Mouse (Mus musculus): ENCODE measurements around the gene Kif9. TPM values are rescaled to one million over a fixed set of nuclear protein-coding genes. Genes with fewer than 3 reads are reported as not detected.

Gene Kif9
- polyA plus RNA-seq, 1 experiment from 2014 or later: 1.6 TPM

DNA sequence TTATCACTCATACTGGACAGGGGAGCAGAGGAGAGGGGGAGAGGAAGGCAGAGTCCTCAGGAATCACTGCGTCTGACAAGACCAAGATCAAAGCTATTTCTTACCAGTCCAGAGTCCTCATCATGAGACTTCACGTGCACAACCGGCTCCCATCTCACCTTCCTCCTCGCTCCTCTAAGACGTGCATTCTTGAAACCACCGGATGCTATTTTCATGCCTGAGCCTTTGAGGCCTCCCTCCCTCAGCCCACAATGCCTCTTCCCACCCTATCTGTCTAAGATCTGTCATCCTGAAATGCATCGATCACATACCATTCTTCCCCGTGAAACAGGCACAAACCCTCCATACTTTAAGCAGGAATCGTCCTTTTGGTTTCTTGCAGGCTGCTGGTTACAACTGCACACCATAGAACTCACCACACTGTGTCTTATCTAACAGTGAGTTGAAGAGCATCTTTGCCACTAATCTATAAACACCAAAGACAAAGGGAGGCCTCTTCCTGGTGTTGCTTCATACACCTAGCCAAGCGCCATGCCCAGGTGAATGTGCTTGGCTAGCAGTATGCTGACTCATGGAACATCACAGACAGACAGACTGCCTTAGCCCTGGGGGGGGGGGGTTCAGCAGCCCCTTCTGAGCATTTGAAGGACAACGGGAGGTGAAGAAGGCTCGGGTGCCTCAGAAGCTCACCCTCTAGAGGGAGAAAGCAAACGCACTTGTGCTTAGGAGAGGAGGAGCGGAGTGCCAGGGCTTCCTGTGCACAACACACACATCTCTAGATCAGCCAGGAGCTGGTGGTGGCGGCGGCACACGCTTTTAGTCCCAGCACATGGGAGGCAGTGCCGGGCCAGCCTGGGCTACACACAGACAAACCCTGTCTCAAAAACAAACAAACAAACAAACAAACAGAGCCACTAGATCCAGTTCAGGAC, 15.6 kb upstream of the Kif9 start:
- ATAC-seq (ENCODE audit: insufficient number of reproducible peaks, insufficient read depth, low FRiP score, low TSS enrichment, low read depth): no peak
- Histone ChIP-seq H3K9ac (replicated peaks) (no peak overlapping the region), H3K36me3 (peaks cover 7% of the 10 kb centered on the region; the same call in 1 of the 2 replicates), H3K9me3 (no peaks in the 10 kb centered on the region), H3K27me3 (no peaks in the 10 kb centered on the region), H3K4me2 (no peak overlapping the region), H3K4me3 (replicated peaks) (no peak overlapping the region), H3K27ac (no peak overlapping the region), H3K4me1 (replicated peaks) (no peaks in the 10 kb centered on the region)
- WGBS: 85% methylated on average over 18 of the region's 18 CpGs

DNA sequence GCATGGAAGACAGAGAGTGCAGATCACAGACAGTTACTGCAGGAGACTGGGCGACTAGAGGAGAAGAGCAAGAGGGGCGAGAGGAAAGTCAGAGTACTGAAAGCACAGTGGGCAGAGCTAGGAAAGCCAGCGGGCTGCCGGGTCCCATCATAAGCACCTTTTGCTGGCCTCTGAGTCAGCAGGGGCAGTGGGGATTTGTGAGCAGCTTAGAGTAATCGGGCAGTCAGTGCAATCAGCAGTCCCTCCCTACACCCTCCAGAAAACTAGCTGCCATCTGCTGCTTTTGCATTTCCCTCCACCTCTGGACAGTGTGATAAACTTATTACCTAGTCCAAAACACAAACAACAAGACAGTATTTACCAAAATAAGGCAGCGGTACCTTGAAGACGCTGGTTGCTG, 14.4 kb upstream of the Kif9 start:
- H3K9ac ChIP-seq (replicated peaks): no peak overlapping the region
- H3K36me3 ChIP-seq: peaks cover 9% of the 10 kb centered on the region; the same call in 1 of the 2 replicates
- no peak for ATAC-seq (ENCODE audit: insufficient number of reproducible peaks, insufficient read depth, low FRiP score, low TSS enrichment, low read depth)
- no peaks in the 10 kb centered on the region for H3K27me3 ChIP-seq
- no peaks in the 10 kb centered on the region for H3K9me3 ChIP-seq
- no peak overlapping the region for H3K27ac ChIP-seq
- no peak overlapping the region for H3K4me3 ChIP-seq (replicated peaks)
- WGBS: 70% methylated on average over 7 of the region's 7 CpGs
- H3K4me1 ChIP-seq (replicated peaks): no peaks in the 10 kb centered on the region
- no peak overlapping the region for H3K4me2 ChIP-seq

DNA sequence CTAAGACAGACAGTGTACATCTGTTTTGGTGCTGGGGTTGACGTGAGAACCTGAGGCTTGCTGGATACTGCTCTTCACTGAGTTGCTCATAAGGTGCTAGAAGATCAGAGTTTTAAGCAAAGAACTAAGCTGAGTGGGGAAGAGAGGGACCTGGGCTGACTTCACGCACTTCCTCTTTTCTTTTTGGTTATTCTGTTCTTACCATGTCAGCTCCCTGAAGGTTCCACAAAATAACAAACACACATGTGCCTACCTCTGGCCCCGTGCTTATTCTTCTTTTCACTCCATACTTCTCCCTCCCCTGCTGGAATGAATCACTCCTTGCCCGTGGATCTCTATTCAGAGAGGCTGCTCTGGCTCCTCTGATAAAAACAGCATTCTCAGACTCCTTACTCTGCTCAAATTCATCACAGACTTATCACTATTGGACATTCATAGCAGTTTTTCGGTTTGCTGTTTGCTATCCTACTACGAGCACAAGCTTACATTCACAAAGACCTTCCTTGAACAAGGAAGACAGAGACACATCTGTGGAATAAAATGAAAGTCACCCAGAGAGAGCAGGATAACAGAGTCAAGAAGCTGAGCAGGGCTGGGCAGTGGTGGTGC, 12.7 kb upstream of the Kif9 start:
- ATAC-seq (ENCODE audit: insufficient number of reproducible peaks, insufficient read depth, low FRiP score, low TSS enrichment, low read depth): no peak
- Histone ChIP-seq H3K27ac (no peak overlapping the region), H3K4me1 (replicated peaks) (no peaks in the 10 kb centered on the region), H3K4me2 (no peak overlapping the region), H3K9me3 (no peaks in the 10 kb centered on the region), H3K4me3 (replicated peaks) (no peak overlapping the region), H3K27me3 (no peaks in the 10 kb centered on the region), H3K36me3 (peaks cover 6% of the 10 kb centered on the region; the same call in 1 of the 2 replicates), H3K9ac (replicated peaks) (no peak overlapping the region)
- WGBS: 93% methylated on average over 6 of the region's 6 CpGs

DNA sequence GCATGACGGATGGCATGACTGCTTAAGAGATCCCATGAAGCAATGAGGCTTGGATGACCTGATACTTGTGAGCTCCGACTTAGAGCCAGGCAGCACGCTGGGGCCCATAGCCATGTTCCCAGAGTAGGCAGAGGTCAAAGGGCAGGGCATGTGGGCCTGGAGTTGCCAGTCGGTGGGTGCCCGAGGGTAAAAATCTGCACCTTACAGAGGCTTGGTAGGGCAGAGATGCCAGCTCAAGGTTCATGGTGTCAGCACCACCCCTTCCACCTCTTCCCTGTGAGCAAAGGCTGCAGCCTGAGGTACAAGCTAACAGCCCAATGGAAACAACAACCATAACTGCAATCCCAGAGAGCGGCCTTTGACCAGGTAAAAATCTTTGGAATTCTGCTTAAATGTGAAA, 11.4 kb upstream of the Kif9 start:
- no peak overlapping the region for H3K4me3 ChIP-seq (replicated peaks)
- H3K9ac ChIP-seq (replicated peaks): no peak overlapping the region
- no peak overlapping the region for H3K4me2 ChIP-seq
- no peaks in the 10 kb centered on the region for H3K27me3 ChIP-seq
- H3K27ac ChIP-seq: no peak overlapping the region
- 92% methylated on average over 6 of the region's 6 CpGs for WGBS
- no peaks in the 10 kb centered on the region for H3K4me1 ChIP-seq (replicated peaks)
- no peaks in the 10 kb centered on the region for H3K9me3 ChIP-seq
- ATAC-seq (ENCODE audit: insufficient number of reproducible peaks, insufficient read depth, low FRiP score, low TSS enrichment, low read depth): no peak
- H3K36me3 ChIP-seq: peaks cover 6% of the 10 kb centered on the region; the same call in 1 of the 2 replicates

DNA sequence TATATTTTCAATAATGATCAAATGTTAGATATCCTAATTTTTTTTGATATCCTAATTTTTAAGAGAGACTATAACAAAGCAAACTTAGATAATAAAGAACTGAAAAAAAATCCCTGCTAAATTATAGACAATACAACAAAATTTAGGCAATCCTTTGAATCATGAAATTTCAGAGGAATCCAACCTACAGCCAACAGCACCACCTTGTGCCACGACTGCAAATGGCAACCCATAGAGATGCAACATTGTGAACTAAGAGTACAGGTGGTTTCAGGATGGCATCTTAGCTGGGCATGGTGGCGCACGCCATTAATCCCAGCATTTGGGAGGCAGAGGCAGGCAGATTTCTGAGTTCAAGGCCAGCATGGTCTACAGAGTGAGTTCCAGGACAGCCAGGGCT, 10.6 kb upstream of the Kif9 start:
- 85% methylated on average over 3 of the region's 3 CpGs for WGBS
- Histone ChIP-seq H3K4me2 (no peak overlapping the region), H3K4me1 (replicated peaks) (no peaks in the 10 kb centered on the region), H3K27ac (no peak overlapping the region), H3K9me3 (no peaks in the 10 kb centered on the region), H3K36me3 (peaks cover 6% of the 10 kb centered on the region; the same call in 1 of the 2 replicates), H3K9ac (replicated peaks) (no peak overlapping the region), H3K27me3 (no peaks in the 10 kb centered on the region), H3K4me3 (replicated peaks) (no peak overlapping the region)
- ATAC-seq (ENCODE audit: insufficient number of reproducible peaks, insufficient read depth, low FRiP score, low TSS enrichment, low read depth): no peak

DNA sequence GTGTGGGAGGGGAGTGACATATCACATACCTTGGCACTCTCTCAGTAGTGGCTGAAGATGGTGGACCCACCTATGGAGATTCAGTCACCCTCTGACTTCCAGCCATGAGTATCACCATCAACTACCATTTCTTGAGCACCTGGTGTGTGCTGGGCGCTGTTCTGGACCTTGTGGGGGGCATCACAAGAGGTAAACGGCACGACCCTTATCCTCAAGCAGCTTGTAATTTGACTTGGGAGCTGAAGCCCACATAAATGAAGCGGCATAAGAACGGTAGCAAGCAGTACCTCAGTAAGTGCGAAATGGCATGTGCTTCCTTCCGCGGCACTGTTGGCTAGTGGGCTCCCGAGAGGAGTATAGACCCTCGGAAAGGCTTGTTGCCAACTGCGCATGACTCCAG, 1.2 kb downstream of the Kif9 start:
- peaks cover 13% of the 10 kb centered on the region for H3K4me1 ChIP-seq (replicated peaks)
- H3K36me3 ChIP-seq: no peaks in the 10 kb centered on the region
- 53% methylated on average over 11 of the region's 11 CpGs for WGBS
- H3K27ac ChIP-seq: no peak overlapping the region
- H3K27me3 ChIP-seq: peaks cover 23% of the 10 kb centered on the region
- no peak overlapping the region for H3K9ac ChIP-seq (replicated peaks)
- no peaks in the 10 kb centered on the region for H3K9me3 ChIP-seq
- 0 out of 2 replicates have a peak overlapping the region, but pooled peaks have one; percentile 70 for H3K4me3 ChIP-seq (replicated peaks)
- ATAC-seq (ENCODE audit: insufficient number of reproducible peaks, insufficient read depth, low FRiP score, low TSS enrichment, low read depth): no peak
- no peak overlapping the region; the same call in 1 of the 2 replicates for H3K4me2 ChIP-seq

DNA sequence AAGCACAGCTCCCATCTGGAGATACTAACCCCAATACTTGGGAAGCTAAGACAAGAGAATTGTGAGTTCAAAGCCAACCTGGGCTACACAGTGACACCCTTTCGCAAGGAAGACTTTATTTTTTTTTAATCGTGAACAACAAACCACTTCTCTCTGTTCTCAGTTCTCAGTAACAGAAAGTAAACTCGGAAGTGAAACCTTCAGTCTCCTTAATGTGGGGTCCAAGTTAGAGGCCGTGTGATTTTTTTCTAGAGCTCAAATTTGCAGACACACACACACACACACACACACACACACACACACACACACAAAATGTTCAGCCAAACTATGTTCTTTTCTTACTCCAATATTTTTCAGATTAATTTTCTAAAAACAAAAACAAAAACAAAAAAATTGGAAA, 1.9 kb downstream of the Kif9 start:
- Histone ChIP-seq H3K4me3 (replicated peaks) (no peak overlapping the region), H3K4me2 (no peak overlapping the region), H3K9me3 (no peaks in the 10 kb centered on the region), H3K9ac (replicated peaks) (no peak overlapping the region), H3K4me1 (replicated peaks) (peaks cover 13% of the 10 kb centered on the region), H3K27me3 (peaks cover 23% of the 10 kb centered on the region), H3K36me3 (no peaks in the 10 kb centered on the region), H3K27ac (no peak overlapping the region)
- WGBS: 85% methylated on average over 4 of the region's 4 CpGs
- ATAC-seq (ENCODE audit: insufficient number of reproducible peaks, insufficient read depth, low FRiP score, low TSS enrichment, low read depth): no peak

DNA sequence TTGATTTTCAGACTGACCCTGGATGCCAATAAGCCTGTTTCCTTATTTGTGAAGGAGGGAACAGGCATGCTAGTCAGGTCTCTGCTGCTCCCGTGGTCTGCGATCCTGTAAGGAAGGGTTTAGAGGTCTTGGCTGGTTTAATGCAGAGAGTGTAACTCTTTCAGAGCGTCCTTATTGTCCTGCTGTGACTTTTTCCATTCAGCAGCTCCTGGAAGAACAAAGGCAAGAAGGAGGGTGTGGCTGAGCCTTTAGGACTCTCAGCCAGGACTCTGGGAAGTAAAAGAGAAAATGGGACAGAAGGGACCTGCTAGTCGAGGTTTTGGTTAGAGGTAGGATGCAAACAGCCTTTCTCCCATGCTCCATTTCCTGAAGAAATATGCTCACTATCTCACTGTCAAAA, 12.1 kb downstream of the Kif9 start:
- WGBS: 58% methylated on average over 4 of the region's 4 CpGs
- Histone ChIP-seq H3K9ac (replicated peaks) (no peak overlapping the region), H3K36me3 (no peaks in the 10 kb centered on the region), H3K27ac (no peak overlapping the region), H3K4me2 (no peak overlapping the region), H3K9me3 (peaks cover 10% of the 10 kb centered on the region), H3K4me1 (replicated peaks) (no peaks in the 10 kb centered on the region), H3K27me3 (no peaks in the 10 kb centered on the region), H3K4me3 (replicated peaks) (no peak overlapping the region)
- no peak for ATAC-seq (ENCODE audit: insufficient number of reproducible peaks, insufficient read depth, low FRiP score, low TSS enrichment, low read depth)

DNA sequence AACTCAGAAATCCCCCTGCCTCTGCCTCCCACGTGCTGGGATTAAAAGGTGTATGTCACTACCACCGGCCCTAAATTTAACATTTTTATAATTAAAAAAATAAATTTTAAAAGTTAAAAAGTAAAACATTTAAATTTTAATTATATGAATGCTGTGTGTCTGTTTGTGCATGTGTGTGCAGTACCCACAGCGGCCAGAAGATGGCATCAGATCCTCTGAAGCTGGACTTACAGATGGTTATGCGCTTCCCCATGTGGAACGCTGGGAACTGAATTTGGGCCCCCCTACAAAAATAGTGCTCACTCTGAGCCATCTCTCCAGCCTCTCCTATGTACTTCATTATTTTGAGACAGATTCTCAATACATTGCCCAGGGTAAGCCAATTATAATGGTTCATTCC, 14.2 kb downstream of the Kif9 start:
- ATAC-seq (ENCODE audit: insufficient number of reproducible peaks, insufficient read depth, low FRiP score, low TSS enrichment, low read depth): no peak
- no peaks in the 10 kb centered on the region for H3K27me3 ChIP-seq
- no peak overlapping the region for H3K4me2 ChIP-seq
- 58% methylated on average over 5 of the region's 5 CpGs for WGBS
- H3K4me1 ChIP-seq (replicated peaks): no peaks in the 10 kb centered on the region
- no peak overlapping the region for H3K4me3 ChIP-seq (replicated peaks)
- no peak overlapping the region for H3K27ac ChIP-seq
- H3K36me3 ChIP-seq: no peaks in the 10 kb centered on the region
- H3K9ac ChIP-seq (replicated peaks): no peak overlapping the region
- peaks cover 10% of the 10 kb centered on the region for H3K9me3 ChIP-seq

DNA sequence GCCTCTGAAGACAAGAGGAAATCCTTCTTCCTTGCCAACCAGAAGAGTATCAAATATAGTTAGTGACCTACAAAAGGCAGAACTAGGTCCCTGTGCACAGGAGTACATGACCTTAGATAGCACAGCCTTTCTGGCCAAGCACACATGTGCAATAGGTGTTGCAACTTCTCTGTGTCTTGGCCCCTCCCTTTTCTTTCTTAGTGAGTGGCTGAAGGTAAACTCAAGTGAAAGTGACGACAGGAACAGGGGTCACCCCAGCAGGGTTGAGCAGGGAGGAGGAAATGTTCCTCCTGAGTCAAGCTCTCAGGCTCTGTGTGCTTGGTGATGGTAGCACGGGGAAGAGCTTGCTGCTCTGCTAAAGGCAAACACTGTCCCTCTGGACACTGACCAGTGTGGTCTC, 49.0 kb downstream of the Kif9 start:
- no peak overlapping the region for H3K27ac ChIP-seq
- ATAC-seq (ENCODE audit: insufficient number of reproducible peaks, insufficient read depth, low FRiP score, low TSS enrichment, low read depth): no peak
- no peaks in the 10 kb centered on the region for H3K4me1 ChIP-seq (replicated peaks)
- H3K9me3 ChIP-seq: no peaks in the 10 kb centered on the region
- H3K27me3 ChIP-seq: no peaks in the 10 kb centered on the region
- H3K4me2 ChIP-seq: no peak overlapping the region
- H3K36me3 ChIP-seq: no peaks in the 10 kb centered on the region
- WGBS: 55% methylated on average over 2 of the region's 2 CpGs
- H3K9ac ChIP-seq (replicated peaks): no peak overlapping the region
- no peak overlapping the region for H3K4me3 ChIP-seq (replicated peaks)

DNA sequence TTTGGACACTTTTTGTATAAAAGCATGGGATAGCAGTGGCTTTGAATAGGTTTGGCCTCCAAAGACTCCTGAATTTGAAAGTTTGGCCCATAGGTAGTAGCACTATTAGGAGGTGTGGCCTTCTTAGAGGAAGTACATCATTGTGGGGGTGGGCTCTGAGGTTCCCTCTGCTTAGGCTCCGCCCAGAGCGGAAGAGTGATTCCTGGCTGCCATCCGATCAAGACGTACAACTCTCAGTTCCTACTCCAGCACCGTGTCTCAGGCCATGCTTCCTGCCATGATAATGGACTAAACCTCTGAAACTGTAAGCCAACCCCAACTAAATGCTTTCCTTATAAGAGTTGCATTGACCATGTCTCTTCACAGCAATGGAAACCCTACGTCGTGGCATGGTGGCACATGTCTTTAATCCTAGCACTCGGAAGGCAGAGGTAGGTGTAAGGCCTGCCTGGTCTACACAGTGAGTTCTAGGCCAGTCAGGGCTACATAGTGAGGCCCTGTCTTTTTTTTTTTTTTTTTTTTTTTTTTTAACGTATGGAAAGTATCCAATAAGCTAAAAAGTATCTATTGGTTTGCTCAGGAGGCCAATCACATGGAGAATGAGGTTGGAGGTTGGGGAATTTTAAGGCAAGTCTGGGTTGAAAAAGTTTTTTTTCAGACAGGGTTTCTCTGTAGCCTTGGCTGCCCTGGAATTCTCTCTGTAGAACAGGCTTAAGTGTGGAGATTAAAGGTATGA, 52.4 kb downstream of the Kif9 start:
- no peak for ATAC-seq (ENCODE audit: insufficient number of reproducible peaks, insufficient read depth, low FRiP score, low TSS enrichment, low read depth)
- no peak overlapping the region for H3K4me3 ChIP-seq (replicated peaks)
- WGBS: 39% methylated on average over 9 of the region's 9 CpGs
- H3K27me3 ChIP-seq: no peaks in the 10 kb centered on the region
- H3K4me2 ChIP-seq: no peak overlapping the region
- no peak overlapping the region for H3K27ac ChIP-seq
- H3K9ac ChIP-seq (replicated peaks): no peak overlapping the region
- H3K4me1 ChIP-seq (replicated peaks): peaks cover 9% of the 10 kb centered on the region
- H3K9me3 ChIP-seq: no peaks in the 10 kb centered on the region
- H3K36me3 ChIP-seq: no peaks in the 10 kb centered on the region

Measured in limb, embryonic 12.5 days (tissue).